Mouse (Mus musculus) neutrophil, adult 59 days (primary cell): ENCODE results near the gene Tunar. TPM values are rescaled to one million over a fixed set of nuclear protein-coding genes. Genes with fewer than 3 reads are reported as not detected.

Experiments used
- total RNA-seq, 2 experiments: library from RNA; stranded (reverse); gene quantifications; 1 replicate in 1 of 2; 2 replicates in 1 of 2; pipeline ENCODE4 v1.2.4; 2023

The Tunar gene
- total RNA-seq: not detected

GRCm38 (mm10) chr12:105333570-105333969 is at the start of gene Tunar:
TSS of gene Tunar (plus strand) at chr12:105333870.

Other genes starting within 250 kb of the Tunar start
- not detected for gene Tcl1b2, start 187.9 kb upstream of the Tunar start, total RNA-seq
- not detected for gene Tcl1b1, start 174.2 kb upstream of the Tunar start, total RNA-seq
- not detected for gene Tcl1b5, start 157.5 kb upstream of the Tunar start, total RNA-seq
- gene Tcl1b3, start 142.8 kb upstream of the Tunar start, total RNA-seq: not detected
- gene Tcl1b4, start 131.9 kb upstream of the Tunar start, total RNA-seq: not detected
- gene Tcl1, start 111.1 kb upstream of the Tunar start, total RNA-seq: not detected
- gene D430019H16Rik, start 120.0 kb downstream of the Tunar start, total RNA-seq: not detected
- gene Bdkrb2, start 229.4 kb downstream of the Tunar start, total RNA-seq: not detected